Mouse (Mus musculus) ES-Bruce4 (cell line): ENCODE results near the gene Ankrd27.

Source experiments
- CTCF ChIP-seq: IDR thresholded peaks from one replicate; pipeline ENCODE4 v1.8.1; 2011; ENCODE audit warnings: low read depth, low read length
- POLR2A ChIP-seq: IDR thresholded peaks from one replicate; pipeline ENCODE4 v1.8.1; 2011; ENCODE audit warnings: low read length; ENCODE audit not compliant: insufficient read depth

DNA sequence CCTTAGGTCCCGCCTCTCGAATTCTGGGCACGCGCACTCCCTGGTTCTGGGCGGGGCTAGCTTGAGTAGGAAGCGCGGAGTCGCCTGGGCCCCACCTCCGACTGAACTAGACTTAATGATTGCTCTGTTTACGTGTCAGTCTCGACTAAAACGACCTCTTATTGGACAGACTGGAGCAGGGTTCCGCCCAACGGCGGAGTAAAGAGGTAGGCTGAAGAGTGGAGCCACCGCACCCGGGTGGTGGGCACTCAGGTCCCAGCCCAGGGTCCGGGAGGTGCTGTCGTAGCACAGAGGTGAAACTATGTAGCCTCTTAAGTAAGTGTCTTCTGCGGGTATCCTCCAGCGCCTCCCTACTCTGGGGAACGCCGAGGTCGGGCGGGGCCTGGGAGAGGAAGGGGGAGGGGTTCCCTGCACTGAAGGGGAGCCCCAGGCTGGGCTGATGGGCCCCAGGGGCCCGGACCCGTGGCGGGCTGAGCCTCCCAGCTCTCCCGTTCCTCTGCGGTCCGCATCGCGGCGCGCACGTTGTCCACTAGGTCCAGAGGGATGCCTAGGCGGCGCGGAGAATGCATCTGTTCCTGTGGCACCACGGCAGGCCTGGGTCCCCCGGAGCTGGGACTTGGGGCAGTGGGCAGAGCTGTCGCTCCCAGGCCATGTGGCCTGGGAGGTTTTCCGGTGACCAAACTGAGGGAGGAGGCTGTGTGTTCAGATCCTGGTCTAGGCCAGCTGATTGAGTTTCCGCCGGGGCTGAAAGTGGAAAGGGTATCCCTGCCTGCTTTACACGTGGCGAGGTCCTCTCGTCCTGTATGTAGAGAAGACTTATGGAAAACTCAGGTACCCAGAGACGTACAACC lies at the start of gene Ankrd27:
- TF ChIP-seq POLR2A (peak; percentile 95), CTCF (no peak)
